Comparison of ENCODE assay signal across 8 mouse cellular contexts in genomic region chr6:28133206-28134063, GRCm38 (mm10). TPM values are rescaled to one million over a fixed set of nuclear protein-coding genes. Genes with fewer than 3 reads are reported as not detected.
DNase-seq lines count a peak whose midpoint lies in the region; ATAC-seq and TF ChIP-seq lines count a peak whose summit lies in the region.

No protein-coding gene starts in this region.

- DNase-seq in heart, adult 8-10 months (ENCODE audit: low spot score), result no peak
- DNase-seq in NIH3T3 (ENCODE audit: low read depth), result peak; percentile 61
- peak; percentile 33 for DNase-seq in hindbrain, embryonic 10.5 days (ENCODE audit: low spot score)
- peak; percentile 24 for DNase-seq in midbrain, postnatal 0 days (ENCODE audit: low spot score)
- no peak for DNase-seq in layer of hippocampus, postnatal 14 days (ENCODE audit: low spot score in 2 of 2)
- no peak for DNase-seq in lung, adult 2 months
- DNase-seq in cerebellum, adult 9-10 months, result no peak

- no peaks in the 10 kb centered on the region for H3K9me3 ChIP-seq in heart, embryonic 14.5 days (ENCODE audit: control insufficient read depth, low read length)
- no peaks in the 10 kb centered on the region for H3K9me3 ChIP-seq in hindbrain, embryonic 10.5 days
- no peaks in the 10 kb centered on the region for H3K9me3 ChIP-seq in midbrain, postnatal 0 days (ENCODE audit: low read length)

- H3K36me3 ChIP-seq in heart, embryonic 14.5 days (ENCODE audit: control insufficient read depth, insufficient read depth, low read length), result no peaks in the 10 kb centered on the region
- no peaks in the 10 kb centered on the region for H3K36me3 ChIP-seq in hindbrain, embryonic 10.5 days
- no peaks in the 10 kb centered on the region for H3K36me3 ChIP-seq in midbrain, postnatal 0 days (ENCODE audit: insufficient read depth, low read length)

- peaks cover 0 to 11% of the 10 kb centered on the region in 2 experiments; a peak in 3 of 4 replicates for H3K4me1 ChIP-seq in heart, embryonic 14.5 days (ENCODE audit: control insufficient read depth in 2 of 2, insufficient read depth in 2 of 2, low read length in 2 of 2)
- peaks cover 34% of the 10 kb centered on the region for H3K4me1 ChIP-seq in hindbrain, embryonic 10.5 days (replicated peaks)
- H3K4me1 ChIP-seq in midbrain, postnatal 0 days (ENCODE audit: insufficient read depth, low read length), result peaks cover 9% of the 10 kb centered on the region; the same call in 1 of the 2 replicates
- H3K4me1 ChIP-seq in lung, adult 2 months (ENCODE audit: control insufficient read depth, insufficient read depth, low read length), result peaks cover 5% of the 10 kb centered on the region

- H3K4me3 ChIP-seq in heart, embryonic 14.5 days (ENCODE audit: control insufficient read depth in 1 of 2, insufficient read depth in 1 of 2, low read depth in 1 of 2, low read length in 2 of 2), result peak overlapping the region; percentile 20 to 58; a peak in 2 of 4 replicates
- peak overlapping the region; percentile 69 for H3K4me3 ChIP-seq in hindbrain, embryonic 10.5 days
- peak overlapping the region; percentile 68 for H3K4me3 ChIP-seq in midbrain, postnatal 0 days (ENCODE audit: low read depth, low read length)
- H3K4me3 ChIP-seq in lung, adult 2 months (replicated peaks; ENCODE audit: extremely low read depth, low read depth, low read length), result no peak overlapping the region

- TF ChIP-seq CTCF in midbrain, postnatal 0 days (IDR thresholded peaks at IDR 0.05), result no peak
- no peak for TF ChIP-seq CTCF in lung, adult 2 months (IDR thresholded peaks at IDR 0.05; ENCODE audit: insufficient read depth, low read length)

- TF ChIP-seq POLR2A in lung, adult 2 months (IDR thresholded peaks at IDR 0.05; ENCODE audit: borderline replicate concordance, extremely low read depth, low read depth, low read length), result no peak

- no peak overlapping the region for H3K9ac ChIP-seq in heart, embryonic 14.5 days (ENCODE audit: low read length)
- peak overlapping the region; percentile 62 for H3K9ac ChIP-seq in midbrain, postnatal 0 days (replicated peaks; ENCODE audit: low read length, poor library complexity, severe bottlenecking)

- H3K27me3 ChIP-seq in heart, embryonic 14.5 days (ENCODE audit: control insufficient read depth, insufficient read depth, low read length), result peaks cover 53% of the 10 kb centered on the region
- peaks cover 66% of the 10 kb centered on the region for H3K27me3 ChIP-seq in hindbrain, embryonic 10.5 days (ENCODE audit: insufficient read depth, poor library complexity, severe bottlenecking)
- 0 out of 2 replicates have a peak, but pooled peaks cover 7% of the 10 kb centered on the region for H3K27me3 ChIP-seq in midbrain, postnatal 0 days (ENCODE audit: insufficient read depth, low read length)

- peak overlapping the region; percentile 100 for H3K4me2 ChIP-seq in heart, embryonic 14.5 days (ENCODE audit: low read length)
- peak overlapping the region; percentile 91 for H3K4me2 ChIP-seq in midbrain, postnatal 0 days (ENCODE audit: low read depth, low read length, poor library complexity, severe bottlenecking)

- ATAC-seq in heart, embryonic 14.5 days (ENCODE audit: insufficient number of reproducible peaks, insufficient read depth, low FRiP score, low read depth), result no peak
- 0 out of 2 replicates have a peak, but pooled peaks have one; percentile 11 for ATAC-seq in midbrain, postnatal 0 days (ENCODE audit: low FRiP score)

- no peak overlapping the region for H3K27ac ChIP-seq in heart, embryonic 14.5 days (replicated peaks in 1 of 2; ENCODE audit: control insufficient read depth in 1 of 2, insufficient read depth in 1 of 2, low read depth in 2 of 2, low read length in 2 of 2)
- H3K27ac ChIP-seq in hindbrain, embryonic 10.5 days, result no peak overlapping the region
- H3K27ac ChIP-seq in midbrain, postnatal 0 days (ENCODE audit: low read depth, low read length), result peak overlapping the region; percentile 65

- WGBS in heart, embryonic 14.5 days, result under 1% methylated on average over 36 of the region's 38 CpGs
- under 1% methylated on average over 38 of the region's 38 CpGs for WGBS in hindbrain, embryonic 10.5 days
- WGBS in midbrain, postnatal 0 days, result 2% methylated on average over 33 of the region's 38 CpGs
- 1% methylated on average over 36 of the region's 38 CpGs for WGBS in lung, adult 2 months

RNA-seq across cellular contexts. Expression of gene Grm8, which starts 1.5 kb away (rescaled TPM):
- 0.31 TPM in 2 replicates for polyA plus RNA-seq in heart, embryonic 14.5 days (2014; fragmentation: Nextera tagmentation; extraction: Ambion mirVana)
- not detected for total RNA-seq in heart, adult 8-10 months (2022)
- polyA plus RNA-seq in hindbrain, embryonic 10.5 days (2016; fragmentation: Nextera tagmentation; extraction: Ambion mirVana), result 0.80 and 0.96 TPM in 2 replicates
- 24.4 and 25.8 TPM in 2 replicates for total RNA-seq in midbrain, postnatal 0 days (2014; rRNA removed)
- polyA plus RNA-seq in midbrain, postnatal 0 days (2015; fragmentation: Nextera tagmentation; extraction: Ambion mirVana), result 14.2 and 17.4 TPM in 2 replicates
- 1 to 10 TPM; 3.4 to 5.5 TPM for total RNA-seq in layer of hippocampus, postnatal 14 days (2021)
- not detected in 2 replicates for polyA plus RNA-seq in lung, adult 2 months (2012; rRNA removed)

Comparison
In these comparisons a context has a peak if more than half of its experiments do, and no peak if none do; other contexts are left out.
1. DNase-seq: peak in NIH3T3 (single experiment), hindbrain, embryonic 10.5 days (single experiment) and midbrain, postnatal 0 days (single experiment); none in heart, adult 8-10 months (single experiment), layer of hippocampus, postnatal 14 days (0 of 2), lung, adult 2 months (single experiment) and cerebellum, adult 9-10 months (single experiment).